Mouse (Mus musculus): ENCODE measurements around the gene Rfx4.

DNA sequence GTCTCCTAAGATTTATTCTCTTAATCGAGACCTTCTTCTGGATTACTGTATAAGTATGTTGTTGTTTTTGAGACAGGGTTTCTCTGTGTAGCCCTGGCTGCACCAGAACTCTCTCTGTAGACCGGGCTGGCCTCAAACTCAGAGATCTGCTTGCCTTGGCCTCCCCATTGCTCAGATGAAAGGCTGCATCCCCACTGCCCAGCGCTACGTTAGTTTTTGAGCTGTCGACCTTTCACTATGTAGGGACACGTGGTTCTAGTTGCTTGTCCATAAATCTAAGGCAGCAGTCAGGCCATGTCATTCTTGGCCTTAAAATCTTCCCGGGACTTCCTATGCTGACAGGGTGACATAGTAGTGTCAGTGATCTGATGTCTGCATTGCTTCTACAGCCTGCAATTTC, 170.5 kb downstream of the Rfx4 start:
- TF ChIP-seq POLR2A (IDR thresholded peaks at IDR 0.05; ENCODE audit: low read depth, low read length) (no peak), CTCF (IDR thresholded peaks at IDR 0.05; ENCODE audit: borderline replicate concordance, insufficient read depth, low read length) (no peak)

Measured in embryonic fibroblast, embryonic 13.5 days (primary cell).